Mouse (Mus musculus) liver, postnatal 0 days (tissue): ENCODE measurements around the gene Ubac1. TPM values are rescaled to one million over a fixed set of nuclear protein-coding genes. Genes with fewer than 3 reads are reported as not detected.

Experiments
- ATAC-seq: fragments of 200-750 bp; cut with Nextera tagmentation; 2 replicates; pipeline ENCODE4 v1.8.0; 2017; ENCODE audit warnings: mild to moderate bottlenecking, moderate library complexity
- DNase-seq: peaks from one replicate; pipeline ENCODE4 v3.0.0-alpha.2; 2016
- H3K27ac ChIP-seq: fragments of 300-500 bp; sonication (generic); 2 replicates; pipeline ENCODE4 v1.5.1; 2014; ENCODE audit warnings: antibody characterized with exemption, moderate library complexity, mild to moderate bottlenecking, low read depth
- H3K27me3 ChIP-seq: fragments of 300-500 bp; sonication (generic); 2 replicates; pipeline ENCODE4 v1.6.1; 2014; ENCODE audit warnings: low read length, control low read depth, mixed read lengths; ENCODE audit not compliant: insufficient read depth
- H3K36me3 ChIP-seq: fragments of 300-500 bp; sonication (generic); replicated peaks from 2 replicates; pipeline ENCODE4 v1.6.1; 2014; ENCODE audit warnings: mild to moderate bottlenecking, control low read depth, low read length, moderate library complexity, mixed read lengths; ENCODE audit not compliant: insufficient read depth
- H3K4me1 ChIP-seq: fragments of 300-500 bp; sonication (generic); 2 replicates; pipeline ENCODE4 v1.6.1; 2014; ENCODE audit warnings: antibody characterized with exemption, mild to moderate bottlenecking, control low read depth; ENCODE audit not compliant: insufficient read depth
- H3K4me2 ChIP-seq: fragments of 300-500 bp; sonication (generic); 2 replicates; pipeline ENCODE4 v1.6.1; 2014; ENCODE audit warnings: low read depth, mild to moderate bottlenecking, low read length, moderate library complexity, mixed read lengths
- H3K4me3 ChIP-seq: fragments of 300-500 bp; sonication (generic); 2 replicates; pipeline ENCODE4 v1.5.1; 2014; ENCODE audit warnings: low read depth, low read length
- H3K9ac ChIP-seq: fragments of 300-500 bp; sonication (generic); replicated peaks from 2 replicates; pipeline ENCODE4 v1.6.1; 2014; ENCODE audit warnings: mild to moderate bottlenecking, moderate library complexity
- H3K9me3 ChIP-seq: fragments of 300-500 bp; sonication (generic); 2 replicates; pipeline ENCODE4 v1.6.1; 2016; ENCODE audit warnings: mild to moderate bottlenecking, control low read depth, low read length, mixed read lengths
- CTCF ChIP-seq: sonication (generic); IDR thresholded peaks from 2 replicates; pipeline ENCODE4 v1.5.1; 2016; ENCODE audit warnings: antibody characterized with exemption, low read depth
- EP300 ChIP-seq: IDR thresholded peaks from 2 replicates; pipeline ENCODE4 v1.6.1; 2016; ENCODE audit warnings: antibody characterized with exemption, low read depth, mild to moderate bottlenecking
- WGBS: fragments of 180-500 bp; shearing (Covaris S2); extraction: QIAGEN DNeasy Blood & Tissue Kit; methylation state at CpG from one replicate; pipeline ENCODE4 v1.1.7; 2014; ENCODE audit not compliant: insufficient replicate concordance; 5-methylcytosine and 5-hydroxymethylcytosine counted together
- polyA plus RNA-seq: library from polyadenylated mRNA; unstranded; fragments of >200 nt; fragmentation: Nextera tagmentation; extraction: Ambion mirVana; gene quantifications from 2 replicates; pipeline ENCODE4 v1.2.1, GENCODE M21; 2015

Ubac1 gene
- polyA plus RNA-seq, 1 experiment from 2014 or later: 183 TPM

GRCm38 (mm10) chr2:26048816-26049215, 27.3 kb upstream of the Ubac1 start:
- no peak overlapping the region for H3K4me3 ChIP-seq
- H3K27ac ChIP-seq: no peak overlapping the region
- no peaks in the 10 kb centered on the region for H3K36me3 ChIP-seq
- H3K4me1 ChIP-seq: no peaks in the 10 kb centered on the region
- TF ChIP-seq CTCF (no peak), EP300 (no peak)
- DNase-seq: no peak
- H3K9ac ChIP-seq: no peak overlapping the region
- H3K27me3 ChIP-seq: no peaks in the 10 kb centered on the region
- no peaks in the 10 kb centered on the region for H3K9me3 ChIP-seq
- H3K4me2 ChIP-seq: no peak overlapping the region
- 45% methylated on average over 5 of the region's 5 CpGs for WGBS
- ATAC-seq: no peak; the same call in 1 of the 2 replicates

DNA sequence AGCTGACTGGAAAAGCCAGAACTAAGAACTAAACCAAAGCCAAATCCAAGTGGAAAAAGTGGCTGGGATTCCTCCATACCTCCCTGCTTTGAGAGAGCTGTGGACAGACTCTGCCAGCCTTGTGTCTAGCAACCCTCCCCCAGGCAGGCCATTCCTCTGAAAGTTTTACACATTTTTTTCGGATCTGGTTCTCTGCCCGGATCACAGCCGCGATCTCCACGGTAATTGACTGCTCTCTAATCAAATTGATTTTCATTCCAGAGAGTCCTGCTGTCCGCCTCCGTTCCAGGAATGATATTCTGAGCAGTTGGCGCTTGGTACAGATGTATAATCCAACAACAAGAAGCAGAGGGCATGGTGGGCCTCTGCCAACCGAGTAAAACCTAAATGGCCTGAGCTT, 22.7 kb upstream of the Ubac1 start:
- 85% methylated on average over 9 of the region's 9 CpGs for WGBS
- Histone ChIP-seq H3K9ac (no peak overlapping the region), H3K27ac (no peak overlapping the region), H3K36me3 (no peaks in the 10 kb centered on the region), H3K27me3 (0 out of 2 replicates have a peak, but pooled peaks cover 5% of the 10 kb centered on the region), H3K4me2 (no peak overlapping the region), H3K9me3 (no peaks in the 10 kb centered on the region), H3K4me3 (no peak overlapping the region), H3K4me1 (peaks cover 6% of the 10 kb centered on the region; the same call in 1 of the 2 replicates)
- TF ChIP-seq EP300 (no peak), CTCF (no peak)
- DNase-seq (no peak), ATAC-seq (no peak)

- no peaks in the 10 kb centered on the region for H3K9me3 ChIP-seq
- DNase-seq: no peak
- peaks cover 8% of the 10 kb centered on the region for H3K4me1 ChIP-seq
- no peak overlapping the region for H3K27ac ChIP-seq
- TF ChIP-seq EP300 (no peak), CTCF (no peak)
- no peak for ATAC-seq
- H3K27me3 ChIP-seq: 0 out of 2 replicates have a peak, but pooled peaks cover 5% of the 10 kb centered on the region
- no peaks in the 10 kb centered on the region for H3K36me3 ChIP-seq
- WGBS: 68% methylated on average over 3 of the region's 3 CpGs
- H3K9ac ChIP-seq: no peak overlapping the region
- H3K4me3 ChIP-seq: no peak overlapping the region
- no peak overlapping the region for H3K4me2 ChIP-seq
Measured at GRCm38 (mm10) chr2:26042603-26043002, 21.1 kb upstream of the Ubac1 start.

DNA sequence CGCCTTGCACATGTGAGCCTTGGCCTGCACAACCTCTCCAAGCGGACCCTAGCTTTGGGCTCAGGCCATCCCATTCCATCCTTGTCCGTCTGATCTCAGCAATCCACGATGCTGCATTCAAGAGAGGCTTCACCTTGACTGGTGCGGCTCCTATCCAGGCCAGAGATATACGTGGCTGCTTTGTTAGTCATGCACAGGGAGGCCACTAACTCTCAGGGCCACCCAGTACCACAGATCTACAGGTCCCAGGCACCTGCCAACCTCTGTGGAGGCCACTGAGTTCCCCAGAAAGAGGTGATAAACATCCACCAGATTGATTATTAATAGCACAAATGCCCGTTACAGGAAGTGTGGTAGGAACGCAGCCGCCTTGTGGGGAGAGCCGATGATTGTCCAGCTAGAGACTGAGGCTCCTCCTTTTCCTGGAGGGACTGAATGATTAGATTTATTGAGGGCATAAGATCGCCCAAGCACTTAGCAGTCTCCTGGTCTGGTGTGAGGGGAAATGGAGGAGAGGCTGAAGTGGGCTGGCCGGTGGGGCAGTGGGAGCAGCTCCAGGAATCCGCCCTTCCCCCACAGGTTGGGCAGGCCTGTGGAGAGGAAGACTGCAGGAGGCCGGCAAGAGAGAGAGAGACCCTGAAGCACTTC, 19.7 kb upstream of the Ubac1 start:
- DNase-seq: no peak
- 0 out of 2 replicates have a peak, but pooled peaks have one; percentile 14 for TF ChIP-seq CTCF
- TF ChIP-seq EP300: no peak
- Histone ChIP-seq H3K27ac (no peak overlapping the region), H3K9me3 (no peaks in the 10 kb centered on the region), H3K4me2 (no peak overlapping the region), H3K36me3 (no peaks in the 10 kb centered on the region), H3K27me3 (0 out of 2 replicates have a peak, but pooled peaks cover 5% of the 10 kb centered on the region), H3K4me1 (peaks cover 12% of the 10 kb centered on the region), H3K9ac (no peak overlapping the region), H3K4me3 (no peak overlapping the region)
- no peak for ATAC-seq
- 33% methylated on average over 14 of the region's 14 CpGs for WGBS

DNA sequence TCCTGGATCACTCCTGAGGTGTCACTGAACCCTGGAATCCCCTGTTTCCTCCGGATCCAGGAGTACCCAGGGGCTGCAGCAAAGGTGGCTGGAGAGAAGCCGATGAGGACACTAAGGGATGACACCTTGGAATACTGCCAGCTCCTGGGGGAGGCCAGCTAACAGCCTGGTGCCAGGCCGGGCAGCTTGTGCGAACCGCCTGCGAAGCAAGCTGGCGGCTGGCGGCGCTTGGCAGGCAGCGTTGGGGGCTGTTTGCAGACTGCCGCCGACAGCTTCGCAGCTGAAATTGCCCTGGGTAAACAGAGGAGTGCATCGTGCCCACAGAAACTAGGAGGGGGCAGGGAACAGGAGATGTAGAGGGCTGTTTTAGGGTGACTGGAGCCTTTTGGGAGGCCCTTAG, 18.4 kb upstream of the Ubac1 start:
- peaks cover 12% of the 10 kb centered on the region for H3K4me1 ChIP-seq
- no peak for TF ChIP-seq EP300
- TF ChIP-seq CTCF: no peak
- H3K36me3 ChIP-seq: no peaks in the 10 kb centered on the region
- DNase-seq: no peak
- no peak overlapping the region for H3K27ac ChIP-seq
- H3K9ac ChIP-seq: no peak overlapping the region
- no peaks in the 10 kb centered on the region for H3K9me3 ChIP-seq
- no peak for ATAC-seq
- H3K4me3 ChIP-seq: no peak overlapping the region
- 46% methylated on average over 14 of the region's 14 CpGs for WGBS
- H3K27me3 ChIP-seq: 0 out of 2 replicates have a peak, but pooled peaks cover 5% of the 10 kb centered on the region
- H3K4me2 ChIP-seq: no peak overlapping the region

DNA sequence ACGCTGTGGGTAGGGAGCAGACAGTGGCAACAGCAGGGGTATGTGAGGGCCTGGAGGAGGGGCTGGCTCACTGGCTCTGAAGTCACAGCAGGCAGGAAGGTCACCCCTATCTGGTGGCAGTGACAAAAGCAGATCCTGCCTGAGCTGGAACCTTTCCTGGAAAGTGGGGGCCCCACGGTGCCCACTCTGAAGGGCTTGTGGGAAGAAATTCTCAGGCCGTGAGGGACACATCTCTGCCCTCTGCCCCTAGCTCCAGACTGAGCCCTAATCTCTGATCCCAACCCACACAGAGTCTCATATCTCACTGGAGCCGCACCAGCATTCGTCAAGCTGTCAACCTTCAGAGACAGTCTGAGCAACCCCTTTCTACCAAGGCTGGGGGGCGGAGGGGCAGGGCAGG, 15.8 kb upstream of the Ubac1 start:
- Histone ChIP-seq H3K4me3 (no peak overlapping the region), H3K9ac (0 out of 2 replicates have a peak overlapping the region, but pooled peaks have one; percentile 3), H3K4me2 (no peak overlapping the region), H3K27ac (no peak overlapping the region), H3K9me3 (no peaks in the 10 kb centered on the region), H3K27me3 (0 out of 2 replicates have a peak, but pooled peaks cover 5% of the 10 kb centered on the region), H3K4me1 (peaks cover 9% of the 10 kb centered on the region), H3K36me3 (no peaks in the 10 kb centered on the region)
- ATAC-seq (peak; percentile 84), DNase-seq (peak; percentile 38)
- 18% methylated on average over 6 of the region's 6 CpGs for WGBS
- no peak for TF ChIP-seq CTCF
- peak; percentile 41; the same call in 1 of the 2 replicates for TF ChIP-seq EP300
